Mouse (Mus musculus) small intestine, adult 2 months (tissue): ENCODE results near the gene Spef2.

Experiments used
- CTCF ChIP-seq: fragments of 200-500 bp; IDR thresholded peaks from 2 replicates; pipeline ENCODE4 v1.5.1; 2012; ENCODE audit warnings: low read depth, mild to moderate bottlenecking, control low read depth, inconsistent platforms, low read length, moderate library complexity, mixed read lengths; ENCODE audit not compliant: insufficient replicate concordance, insufficient read length; ENCODE audit errors: extremely low read depth
- POLR2A ChIP-seq: fragments of 200-500 bp; IDR thresholded peaks from 2 replicates; pipeline ENCODE4 v1.6.1; 2012; ENCODE audit warnings: low read depth, mild to moderate bottlenecking, control low read depth, inconsistent platforms, low read length, moderate library complexity

GRCm38 (mm10) chr15:9533356-9533902 lies 215.2 kb downstream of the Spef2 start:
- TF ChIP-seq POLR2A (no peak), CTCF (no peak)
